Mouse (Mus musculus) induced T-regulatory cell, adult 2 months (primary cell): Measurements from ENCODE around the gene Hspa12a.
A peak's percentile ranks its signal among the peaks of the same experiment; 100 is the strongest.

Experiments
- DNase-seq: peaks from one replicate; pipeline ENCODE4 v3.0.0-alpha.2; 2012; ENCODE audit warnings: low read depth

Hspa12a gene

GRCm38 (mm10) chr19:58860255-58861173 is 82.9 kb downstream of the Hspa12a start:
- peak; percentile 58 for DNase-seq

- DNase-seq, result no peak
These were observed 83.6 kb downstream of the Hspa12a start for GRCm38 (mm10) chr19:58859831-58860254.

- DNase-seq, result no peak
These were observed 84.1 kb downstream of the Hspa12a start for GRCm38 (mm10) chr19:58859357-58859756.

GRCm38 (mm10) chr19:58856129-58856855 is 87.2 kb downstream of the Hspa12a start:
- no peak for DNase-seq

GRCm38 (mm10) chr19:58854899-58855298 is 88.6 kb downstream of the Hspa12a start:
- DNase-seq, result no peak

- no peak for DNase-seq
These were observed 90.3 kb downstream of the Hspa12a start for GRCm38 (mm10) chr19:58853036-58853735.

GRCm38 (mm10) chr19:58850719-58851466 is 92.6 kb downstream of the Hspa12a start:
- peak; percentile 69 for DNase-seq

GRCm38 (mm10) chr19:58849333-58850131 is 93.9 kb downstream of the Hspa12a start:
- no peak for DNase-seq

GRCm38 (mm10) chr19:58843606-58844005 is 99.8 kb downstream of the Hspa12a start:
- no peak for DNase-seq

GRCm38 (mm10) chr19:58840721-58841271 is 102.7 kb downstream of the Hspa12a start:
- DNase-seq, result no peak

GRCm38 (mm10) chr19:58839806-58840205 is 103.6 kb downstream of the Hspa12a start:
- DNase-seq, result no peak

- DNase-seq, result no peak
These were observed 104.1 kb downstream of the Hspa12a start for GRCm38 (mm10) chr19:58839345-58839744.

- DNase-seq, result no peak
These were observed 104.7 kb downstream of the Hspa12a start for GRCm38 (mm10) chr19:58838706-58839105.

- DNase-seq, result no peak
These were observed 109.7 kb downstream of the Hspa12a start for GRCm38 (mm10) chr19:58833639-58834180.

- DNase-seq, result no peak
These were observed 110.5 kb downstream of the Hspa12a start for GRCm38 (mm10) chr19:58832988-58833387.

- DNase-seq, result no peak
These were observed 112.1 kb downstream of the Hspa12a start for GRCm38 (mm10) chr19:58831280-58831922.

- DNase-seq, result no peak
These were observed 113.3 kb downstream of the Hspa12a start for GRCm38 (mm10) chr19:58830182-58830581.

- no peak for DNase-seq
These were observed 113.9 kb downstream of the Hspa12a start for GRCm38 (mm10) chr19:58829575-58829974.

GRCm38 (mm10) chr19:58827656-58828055 is 115.8 kb downstream of the Hspa12a start:
- no peak for DNase-seq

GRCm38 (mm10) chr19:58824316-58824715 is 119.1 kb downstream of the Hspa12a start:
- DNase-seq, result no peak
